Mouse (Mus musculus): ENCODE results near the gene Slc34a1. TPM values are rescaled to one million over a fixed set of nuclear protein-coding genes. Genes with fewer than 3 reads are reported as not detected.
A peak's percentile ranks its signal among the peaks of the same experiment; 100 is the strongest.

Gene Slc34a1
- total and polyA plus RNA-seq, 2 experiments from 2014 or later = not detected

- Histone ChIP-seq H3K4me3 (ENCODE audit: low read length) (no peak overlapping the region), H3K9me3 (ENCODE audit: low read length) (no peaks in the 10 kb centered on the region), H3K27ac (no peak overlapping the region), H3K9ac (replicated peaks; ENCODE audit: low read length) (no peak overlapping the region), H3K4me1 (ENCODE audit: insufficient read depth, low read length) (no peaks in the 10 kb centered on the region), H3K27me3 (ENCODE audit: insufficient read depth, low read length) (no peaks in the 10 kb centered on the region), H3K36me3 (ENCODE audit: insufficient read depth, low read length) (no peaks in the 10 kb centered on the region), H3K4me2 (ENCODE audit: low read depth, low read length) (no peak overlapping the region)
- no peak for TF ChIP-seq CTCF (IDR thresholded peaks at IDR 0.05; ENCODE audit: low read depth)
- DNase-seq (ENCODE audit: low spot score) = no peak
- ATAC-seq = no peak
- WGBS = 71% methylated on average over 13 of the region's 13 CpGs
These were observed 14.8 kb downstream of the Slc34a1 start for GRCm38 (mm10) chr13:55412643-55413307.

- ATAC-seq (no peak), DNase-seq (ENCODE audit: low spot score) (no peak)
- no peak for TF ChIP-seq CTCF (IDR thresholded peaks at IDR 0.05; ENCODE audit: low read depth)
- no peaks in the 10 kb centered on the region for H3K36me3 ChIP-seq (ENCODE audit: insufficient read depth, low read length)
- H3K9me3 ChIP-seq (ENCODE audit: low read length) = no peaks in the 10 kb centered on the region
- no peak overlapping the region for H3K4me2 ChIP-seq (ENCODE audit: low read depth, low read length)
- no peak overlapping the region for H3K9ac ChIP-seq (replicated peaks; ENCODE audit: low read length)
- H3K27me3 ChIP-seq (ENCODE audit: insufficient read depth, low read length) = no peaks in the 10 kb centered on the region
- H3K27ac ChIP-seq = no peak overlapping the region
- no peak overlapping the region for H3K4me3 ChIP-seq (ENCODE audit: low read length)
- H3K4me1 ChIP-seq (ENCODE audit: insufficient read depth, low read length) = no peaks in the 10 kb centered on the region; the same call in 1 of the 2 replicates
- 84% methylated on average over 12 of the region's 12 CpGs for WGBS
These were observed 15.3 kb downstream of the Slc34a1 start for GRCm38 (mm10) chr13:55413333-55413732.

GRCm38 (mm10) chr13:55414743-55415380 lies 16.9 kb downstream of the Slc34a1 start, which contains the start of gene Pfn3:
Gene Pfn3 (minus strand): TSS chr13:55415232.
- peak; percentile 78 for ATAC-seq
- 7% methylated on average over 41 of the region's 41 CpGs for WGBS
- peak; percentile 80 for DNase-seq (ENCODE audit: low spot score)
- H3K9me3 ChIP-seq (ENCODE audit: low read length) = no peaks in the 10 kb centered on the region
- H3K27ac ChIP-seq = peak within 1 kb of the TSS; percentile 41; the same call in 1 of the 2 replicates
- no peaks in the 10 kb centered on the region for H3K36me3 ChIP-seq (ENCODE audit: insufficient read depth, low read length)
- peak within 1 kb of the TSS; percentile 39 for H3K4me3 ChIP-seq (ENCODE audit: low read length)
- TF ChIP-seq CTCF (IDR thresholded peaks at IDR 0.05; ENCODE audit: low read depth) = 0 out of 2 replicates have a peak, but pooled peaks have one; percentile 3
- peaks cover 6% of the 10 kb centered on the region for H3K27me3 ChIP-seq (ENCODE audit: insufficient read depth, low read length)
- peak within 1 kb of the TSS; percentile 50 for H3K9ac ChIP-seq (replicated peaks; ENCODE audit: low read length)
- no peaks in the 10 kb centered on the region; the same call in 1 of the 2 replicates for H3K4me1 ChIP-seq (ENCODE audit: insufficient read depth, low read length)
- H3K4me2 ChIP-seq (ENCODE audit: low read depth, low read length) = peak within 1 kb of the TSS; percentile 67

- Histone ChIP-seq H3K27me3 (ENCODE audit: insufficient read depth, low read length) (peaks cover 16% of the 10 kb centered on the region), H3K27ac (no peak overlapping the region), H3K9me3 (ENCODE audit: low read length) (no peaks in the 10 kb centered on the region), H3K4me2 (ENCODE audit: low read depth, low read length) (peak overlapping the region; percentile 39), H3K4me3 (ENCODE audit: low read length) (no peak overlapping the region), H3K4me1 (ENCODE audit: insufficient read depth, low read length) (no peaks in the 10 kb centered on the region; the same call in 1 of the 2 replicates), H3K36me3 (ENCODE audit: insufficient read depth, low read length) (no peaks in the 10 kb centered on the region), H3K9ac (replicated peaks; ENCODE audit: low read length) (0 out of 2 replicates have a peak overlapping the region, but pooled peaks have one; percentile 28)
- ATAC-seq = peak; percentile 74
- peak; percentile 93 for TF ChIP-seq CTCF (IDR thresholded peaks at IDR 0.05; ENCODE audit: low read depth)
- WGBS = 8% methylated on average over 12 of the region's 12 CpGs
- DNase-seq (ENCODE audit: low spot score) = peak; percentile 85
These were observed 20.0 kb downstream of the Slc34a1 start for GRCm38 (mm10) chr13:55418004-55418403.

GRCm38 (mm10) chr13:55419142-55419541 lies 21.2 kb downstream of the Slc34a1 start:
- no peak for TF ChIP-seq CTCF (IDR thresholded peaks at IDR 0.05; ENCODE audit: low read depth)
- H3K36me3 ChIP-seq (ENCODE audit: insufficient read depth, low read length) = no peaks in the 10 kb centered on the region
- H3K27me3 ChIP-seq (ENCODE audit: insufficient read depth, low read length) = peaks cover 16% of the 10 kb centered on the region

GRCm38 (mm10) chr13:55420018-55420932 lies 22.3 kb downstream of the Slc34a1 start:
- no peak overlapping the region for H3K27ac ChIP-seq
- H3K4me2 ChIP-seq (ENCODE audit: low read depth, low read length) = peak overlapping the region; percentile 47; the same call in 1 of the 2 replicates
- DNase-seq (ENCODE audit: low spot score) = no peak
- no peaks in the 10 kb centered on the region for H3K9me3 ChIP-seq (ENCODE audit: low read length)
- no peak overlapping the region for H3K9ac ChIP-seq (replicated peaks; ENCODE audit: low read length)
- H3K27me3 ChIP-seq (ENCODE audit: insufficient read depth, low read length) = peaks cover 16% of the 10 kb centered on the region
- 0 out of 2 replicates have a peak, but pooled peaks have one; percentile 5 for TF ChIP-seq CTCF (IDR thresholded peaks at IDR 0.05; ENCODE audit: low read depth)
- no peaks in the 10 kb centered on the region; the same call in 1 of the 2 replicates for H3K4me1 ChIP-seq (ENCODE audit: insufficient read depth, low read length)
- no peak overlapping the region; the same call in 1 of the 2 replicates for H3K4me3 ChIP-seq (ENCODE audit: low read length)
- no peaks in the 10 kb centered on the region for H3K36me3 ChIP-seq (ENCODE audit: insufficient read depth, low read length)
- 0 out of 2 replicates have a peak, but pooled peaks have one; percentile 2 for ATAC-seq
- 35% methylated on average over 51 of the region's 51 CpGs for WGBS

More at GRCm38 (mm10) chr13:55419142-55419541, 21.2 kb downstream of the Slc34a1 start:
- Histone ChIP-seq H3K4me2 (ENCODE audit: low read depth, low read length) (no peak overlapping the region), H3K4me1 (ENCODE audit: insufficient read depth, low read length) (no peaks in the 10 kb centered on the region; the same call in 1 of the 2 replicates), H3K4me3 (ENCODE audit: low read length) (no peak overlapping the region), H3K27ac (no peak overlapping the region), H3K9me3 (ENCODE audit: low read length) (no peaks in the 10 kb centered on the region), H3K9ac (replicated peaks; ENCODE audit: low read length) (no peak overlapping the region)
- 86% methylated on average over 5 of the region's 5 CpGs for WGBS
- DNase-seq (ENCODE audit: low spot score) = no peak
- ATAC-seq = no peak
